Mouse (Mus musculus) megakaryocyte-erythroid progenitor cell, adult 5 weeks (primary cell): ENCODE data around the gene Gm13271. TPM values are rescaled to one million over a fixed set of nuclear protein-coding genes. Genes with fewer than 3 reads are reported as not detected.

Source experiments
- polyA plus RNA-seq: library from polyadenylated mRNA; stranded (reverse); fragments of >175 nt; gene quantifications from 2 replicates; pipeline ENCODE4 v1.2.3, GENCODE M21; 2012

Gm13271 gene
- not detected in 2 replicates for polyA plus RNA-seq

GRCm38 (mm10) chr4:88754818-88755340, at the start of gene Gm13271:
TSS of gene Gm13271 (plus strand) at chr4:88754868.

DNA sequence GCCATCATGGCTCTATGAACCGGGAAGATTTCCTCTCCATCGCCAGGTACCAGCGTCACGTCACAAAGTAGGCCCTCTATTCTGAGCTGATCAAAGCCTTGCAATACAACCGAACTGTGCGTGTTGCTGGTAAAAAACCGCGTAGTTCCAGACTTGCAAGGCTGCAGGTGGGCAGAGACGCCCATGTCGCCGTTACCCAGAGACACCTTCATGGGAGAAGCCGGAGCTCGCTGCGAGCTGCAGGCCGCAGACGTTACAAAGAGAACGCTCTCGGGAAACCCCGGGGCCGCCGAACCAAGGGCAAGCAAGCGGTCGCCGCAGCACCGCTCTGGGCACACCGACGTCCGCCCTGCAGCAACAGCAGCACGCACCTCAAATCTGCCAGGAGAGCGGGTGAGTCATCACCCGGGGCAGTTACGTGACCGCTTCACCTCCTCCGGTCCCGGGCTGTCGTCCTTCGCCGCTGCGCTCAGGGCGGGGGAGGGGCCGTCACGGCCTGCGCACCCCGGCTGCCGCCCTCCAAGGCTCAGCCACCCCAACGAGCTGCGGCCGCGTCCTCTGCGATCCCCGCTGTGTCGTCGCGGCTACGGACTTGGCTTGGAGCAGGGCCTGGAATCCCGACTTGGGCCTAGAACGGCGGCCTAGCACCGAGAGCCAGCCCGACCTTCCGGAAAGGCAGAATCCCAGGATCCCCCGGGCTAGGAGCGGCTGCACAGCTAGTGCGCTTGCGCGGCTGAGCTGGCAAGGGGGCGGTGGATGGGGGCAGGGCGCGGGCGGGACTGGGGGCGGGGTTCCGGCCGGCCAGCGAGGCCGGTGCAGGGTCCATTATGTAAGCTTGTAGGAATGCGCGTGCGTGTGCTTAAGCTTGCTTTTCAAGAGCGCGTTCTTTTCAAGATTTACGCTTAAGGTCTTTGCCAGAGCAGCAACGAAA, 32.6 kb upstream of the Gm13271 start, which contains the start of the genes Gm26566 and Klhl9:
Gm26566 (plus strand) TSS at position 15 of the 931 bp plus-strand sequence.
Klhl9 (minus strand) TSS at position 675 of the 931 bp plus-strand sequence.

GRCm38 (mm10) chr4:88759610-88760268, 5.1 kb downstream of the Gm13271 start, which contains the start of gene Gm13283:
TSS of gene Gm13283 (plus strand) at chr4:88760119.

GRCm38 (mm10) chr4:88773534-88773933, 18.9 kb downstream of the Gm13271 start, which contains the start of gene Gm13290:
TSS of gene Gm13290 (plus strand) at chr4:88773834.

DNA sequence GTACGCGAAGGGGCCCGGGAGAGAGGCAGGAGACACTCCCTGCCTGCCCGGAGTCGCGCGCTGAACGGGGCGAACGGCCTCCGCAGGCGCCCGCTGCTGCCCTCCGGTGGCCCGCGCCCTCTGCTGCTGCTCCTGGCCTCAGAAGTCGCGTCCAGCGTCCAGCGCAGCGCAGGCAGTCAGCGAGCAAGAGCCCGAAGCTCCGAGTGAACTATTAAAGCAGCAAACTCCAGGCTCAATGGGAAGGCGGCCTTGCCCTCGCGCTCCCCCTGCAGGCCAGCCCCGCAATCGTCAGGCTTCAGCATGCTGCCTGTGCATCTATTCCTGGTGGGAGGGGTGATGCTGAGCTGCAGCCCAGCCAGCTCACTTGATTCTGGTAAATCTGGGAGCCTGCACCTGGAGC, 22.0 kb downstream of the Gm13271 start, which contains the start of gene Gm13289:
Gm13289 (plus strand) TSS at position 301 of the 400 bp plus-strand sequence.

DNA sequence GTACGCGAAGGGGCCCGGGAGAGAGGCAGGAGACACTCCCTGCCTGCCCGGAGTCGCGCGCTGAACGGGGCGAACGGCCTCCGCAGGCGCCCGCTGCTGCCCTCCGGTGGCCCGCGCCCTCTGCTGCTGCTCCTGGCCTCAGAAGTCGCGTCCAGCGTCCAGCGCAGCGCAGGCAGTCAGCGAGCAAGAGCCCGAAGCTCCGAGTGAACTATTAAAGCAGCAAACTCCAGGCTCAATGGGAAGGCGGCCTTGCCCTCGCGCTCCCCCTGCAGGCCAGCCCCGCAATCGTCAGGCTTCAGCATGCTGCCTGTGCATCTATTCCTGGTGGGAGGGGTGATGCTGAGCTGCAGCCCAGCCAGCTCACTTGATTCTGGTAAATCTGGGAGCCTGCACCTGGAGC, 24.9 kb downstream of the Gm13271 start, which contains the start of gene Gm13272:
Gm13272 (plus strand) TSS at position 301 of the 400 bp plus-strand sequence.

DNA sequence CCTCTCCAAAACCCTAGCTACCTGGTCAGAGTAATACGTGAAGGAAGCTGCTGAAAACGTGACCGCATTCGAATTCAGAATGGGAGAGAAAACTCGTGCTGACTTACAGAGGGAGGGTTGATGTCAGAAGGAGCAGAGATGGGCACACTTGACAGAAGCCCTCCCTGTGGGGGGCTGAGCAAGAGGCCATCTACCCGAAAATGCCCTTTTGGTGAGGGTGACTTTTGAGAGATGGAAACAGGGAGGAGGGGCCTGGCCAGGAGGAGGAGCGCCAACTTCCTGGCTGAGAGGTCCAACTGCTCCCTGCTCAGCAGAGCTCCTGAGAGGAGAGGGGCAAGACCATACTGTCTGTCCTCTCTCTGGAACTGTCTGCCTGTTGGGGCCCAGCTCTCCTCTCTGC, 27.2 kb downstream of the Gm13271 start, which contains the start of gene Ifnz:
Ifnz (plus strand) TSS at position 301 of the 400 bp plus-strand sequence.

GRCm38 (mm10) chr4:88785409-88785808, 30.7 kb downstream of the Gm13271 start, which contains the start of gene Gm13276:
TSS of gene Gm13276 (plus strand) at chr4:88785709.

DNA sequence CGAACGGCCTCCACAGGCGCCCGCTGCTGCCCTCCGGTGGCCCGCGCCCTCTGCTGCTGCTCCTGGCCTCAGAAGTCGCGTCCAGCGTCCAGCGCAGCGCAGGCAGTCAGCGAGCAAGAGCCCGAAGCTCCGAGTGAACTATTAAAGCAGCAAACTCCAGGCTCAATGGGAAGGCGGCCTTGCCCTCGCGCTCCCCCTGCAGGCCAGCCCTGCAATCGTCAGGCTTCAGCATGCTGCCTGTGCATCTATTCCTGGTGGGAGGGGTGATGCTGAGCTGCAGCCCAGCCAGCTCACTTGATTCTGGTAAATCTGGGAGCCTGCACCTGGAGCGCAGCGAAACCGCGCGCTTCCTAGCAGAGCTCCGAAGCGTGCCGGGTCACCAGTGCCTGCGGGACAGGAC, 33.7 kb downstream of the Gm13271 start, which contains the start of gene Gm13277:
Gm13277 (plus strand) TSS at position 231 of the 400 bp plus-strand sequence.

GRCm38 (mm10) chr4:88791250-88791649, 36.6 kb downstream of the Gm13271 start, which contains the start of gene Gm13278:
TSS of gene Gm13278 (plus strand) at chr4:88791550.

DNA sequence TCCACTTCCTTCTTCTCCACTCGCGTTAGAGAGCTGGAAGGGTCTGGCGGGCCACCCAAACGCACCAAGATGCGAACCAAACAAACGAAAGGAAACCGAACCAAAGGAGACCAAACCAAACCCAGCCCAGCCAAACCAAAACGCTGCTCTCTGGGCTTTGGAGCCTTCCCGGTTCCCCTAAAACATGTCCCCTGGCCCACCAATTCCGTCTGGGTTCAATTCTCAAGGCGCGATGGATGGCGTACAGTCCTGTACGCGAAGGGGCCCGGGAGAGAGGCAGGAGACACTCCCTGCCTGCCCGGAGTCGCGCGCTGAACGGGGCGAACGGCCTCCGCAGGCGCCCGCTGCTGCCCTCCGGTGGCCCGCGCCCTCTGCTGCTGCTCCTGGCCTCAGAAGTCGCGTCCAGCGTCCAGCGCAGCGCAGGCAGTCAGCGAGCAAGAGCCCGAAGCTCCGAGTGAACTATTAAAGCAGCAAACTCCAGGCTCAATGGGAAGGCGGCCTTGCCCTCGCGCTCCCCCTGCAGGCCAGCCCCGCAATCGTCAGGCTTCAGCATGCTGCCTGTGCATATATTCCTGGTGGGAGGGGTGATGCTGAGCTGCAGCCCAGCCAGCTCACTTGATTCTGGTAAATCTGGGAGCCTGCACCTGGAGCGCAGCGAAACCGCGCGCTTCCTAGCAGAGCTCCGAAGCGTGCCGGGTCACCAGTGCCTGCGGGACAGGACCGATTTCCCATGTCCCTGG, 39.4 kb downstream of the Gm13271 start, which contains the start of gene Gm13275:
Gm13275 (plus strand) TSS at position 552 of the 740 bp plus-strand sequence.

GRCm38 (mm10) chr4:88797097-88797496, 42.4 kb downstream of the Gm13271 start, which contains the start of gene Gm13279:
TSS of gene Gm13279 (plus strand) at chr4:88797397.

DNA sequence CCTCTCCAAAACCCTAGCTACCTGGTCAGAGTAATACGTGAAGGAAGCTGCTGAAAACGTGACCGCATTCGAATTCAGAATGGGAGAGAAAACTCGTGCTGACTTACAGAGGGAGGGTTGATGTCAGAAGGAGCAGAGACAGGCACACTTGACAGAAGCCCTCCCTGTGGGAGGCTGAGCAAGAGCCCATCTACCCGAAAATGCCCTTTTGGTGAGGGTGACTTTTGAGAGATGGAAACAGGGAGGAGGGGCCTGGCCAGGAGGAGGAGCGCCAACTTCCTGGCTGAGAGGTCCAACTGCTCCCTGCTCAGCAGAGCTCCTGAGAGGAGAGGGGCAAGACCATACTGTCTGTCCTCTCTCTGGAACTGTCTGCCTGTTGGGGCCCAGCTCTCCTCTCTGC, 44.7 kb downstream of the Gm13271 start, which contains the start of gene Gm13285:
Gm13285 (plus strand) TSS at position 301 of the 400 bp plus-strand sequence.

GRCm38 (mm10) chr4:88802954-88803353, 48.3 kb downstream of the Gm13271 start, which contains the start of gene Gm13287:
TSS of gene Gm13287 (plus strand) at chr4:88803254.

Other genes with a start within 250 kb of the Gm13271 start
- not detected in 2 replicates for gene Ifnb1, start 232.1 kb upstream of the Gm13271 start, polyA plus RNA-seq
- gene Ifna15, start 196.6 kb upstream of the Gm13271 start, polyA plus RNA-seq, result not detected in 2 replicates
- not detected in 2 replicates for gene Ifna14, start 183.1 kb upstream of the Gm13271 start, polyA plus RNA-seq
- gene Ifna9, start 162.5 kb upstream of the Gm13271 start, polyA plus RNA-seq, result not detected in 2 replicates
- gene Ifna12, start 151.5 kb upstream of the Gm13271 start, polyA plus RNA-seq, result not detected in 2 replicates
- not detected in 2 replicates for gene C87499, start 120.5 kb upstream of the Gm13271 start, polyA plus RNA-seq
- gene Ifna13, start 110.4 kb upstream of the Gm13271 start, polyA plus RNA-seq, result not detected in 2 replicates
- not detected in 2 replicates for gene Ifna16, start 77.9 kb upstream of the Gm13271 start, polyA plus RNA-seq
- gene Ifna2, start 71.0 kb upstream of the Gm13271 start, polyA plus RNA-seq, result not detected in 2 replicates
- not detected in 2 replicates for gene Ifnab, start 63.5 kb upstream of the Gm13271 start, polyA plus RNA-seq
- 1.2 and 1.3 TPM in 2 replicates for gene Gm26566, start 33.1 kb upstream of the Gm13271 start, polyA plus RNA-seq
- 6.6 and 7.6 TPM in 2 replicates for gene Klhl9, start 32.4 kb upstream of the Gm13271 start, polyA plus RNA-seq
- gene Gm13283, start 5.3 kb downstream of the Gm13271 start, polyA plus RNA-seq, result 0.12 and 0.13 TPM in 2 replicates
- gene Gm13290, start 19.0 kb downstream of the Gm13271 start, polyA plus RNA-seq, result not detected in 2 replicates
- not detected in 2 replicates for gene Gm13289, start 22.1 kb downstream of the Gm13271 start, polyA plus RNA-seq
- gene Gm13272, start 25.0 kb downstream of the Gm13271 start, polyA plus RNA-seq, result not detected in 2 replicates
- gene Ifnz, start 27.3 kb downstream of the Gm13271 start, polyA plus RNA-seq, result not detected in 2 replicates
- gene Gm13276, start 30.8 kb downstream of the Gm13271 start, polyA plus RNA-seq, result not detected in 2 replicates
- gene Gm13277, start 33.8 kb downstream of the Gm13271 start, polyA plus RNA-seq, result not detected in 2 replicates
- not detected in 2 replicates for gene Gm13278, start 36.7 kb downstream of the Gm13271 start, polyA plus RNA-seq
- not detected in 2 replicates for gene Gm13275, start 39.6 kb downstream of the Gm13271 start, polyA plus RNA-seq
- not detected in 2 replicates for gene Gm13279, start 42.5 kb downstream of the Gm13271 start, polyA plus RNA-seq
- not detected in 2 replicates for gene Gm13285, start 44.8 kb downstream of the Gm13271 start, polyA plus RNA-seq
- gene Gm13287, start 48.4 kb downstream of the Gm13271 start, polyA plus RNA-seq, result not detected in 2 replicates
- gene Gm13288, start 50.7 kb downstream of the Gm13271 start, polyA plus RNA-seq, result 0.06 and 0.09 TPM in 2 replicates
- gene Ifna7, start 61.4 kb downstream of the Gm13271 start, polyA plus RNA-seq, result not detected in 2 replicates
- not detected in 2 replicates for gene Ifna11, start 65.1 kb downstream of the Gm13271 start, polyA plus RNA-seq
- not detected in 2 replicates for gene Ifna6, start 72.5 kb downstream of the Gm13271 start, polyA plus RNA-seq
- gene Ifna5, start 80.7 kb downstream of the Gm13271 start, polyA plus RNA-seq, result not detected in 2 replicates
- not detected in 2 replicates for gene Ifna4, start 87.0 kb downstream of the Gm13271 start, polyA plus RNA-seq
- not detected in 2 replicates for gene Ifna1, start 95.2 kb downstream of the Gm13271 start, polyA plus RNA-seq
- not detected in 2 replicates for gene Ifne, start 125.3 kb downstream of the Gm13271 start, polyA plus RNA-seq